Mouse (Mus musculus) midbrain, embryonic 12.5 days (tissue): ENCODE data around the gene Acss2. TPM values are rescaled to one million over a fixed set of nuclear protein-coding genes. Genes with fewer than 3 reads are reported as not detected.

Experiments used
- ATAC-seq: fragments of 200-750 bp; cut with Nextera tagmentation; 2 replicates; pipeline ENCODE4 v1.8.0; 2017; ENCODE audit warnings: low read depth, moderate TSS enrichment, moderate library complexity; ENCODE audit not compliant: low FRiP score
- H3K27ac ChIP-seq: fragments of 300-500 bp; sonication (generic); replicated peaks from 2 replicates; pipeline ENCODE4 v1.5.1; 2016; ENCODE audit warnings: mild to moderate bottlenecking
- H3K27me3 ChIP-seq: fragments of 300-500 bp; sonication (generic); 2 replicates; pipeline ENCODE4 v1.6.1; 2016; ENCODE audit warnings: mild to moderate bottlenecking
- H3K36me3 ChIP-seq: fragments of 300-500 bp; sonication (generic); 2 replicates; pipeline ENCODE4 v1.6.1; 2016
- H3K4me1 ChIP-seq: fragments of 300-500 bp; sonication (generic); 2 replicates; pipeline ENCODE4 v1.6.1; 2016
- H3K4me2 ChIP-seq: fragments of 300-500 bp; sonication (generic); replicated peaks from 2 replicates; pipeline ENCODE4 v1.6.1; 2016; ENCODE audit warnings: mild to moderate bottlenecking, moderate library complexity
- H3K4me3 ChIP-seq: fragments of 300-500 bp; sonication (generic); 2 replicates; pipeline ENCODE4 v1.5.1; 2016; ENCODE audit warnings: mild to moderate bottlenecking
- H3K9ac ChIP-seq: fragments of 300-500 bp; sonication (generic); replicated peaks from 2 replicates; pipeline ENCODE4 v1.6.1; 2016; ENCODE audit warnings: mild to moderate bottlenecking, moderate library complexity
- H3K9me3 ChIP-seq: fragments of 300-500 bp; sonication (generic); 2 replicates; pipeline ENCODE4 v1.6.1; 2016; ENCODE audit warnings: mild to moderate bottlenecking
- WGBS: fragments of 180-500 bp; shearing (Covaris S2); methylation state at CpG from one replicate; pipeline ENCODE4 v1.1.7; 2016; 5-methylcytosine and 5-hydroxymethylcytosine counted together
- microRNA counts: library from miRNA; unstranded; fragments of <30 nt; microRNA quantifications from one replicate; lab custom pipeline; 2017
- microRNA-seq: library from miRNA; unstranded; fragments of <30 nt; microRNA quantifications from one replicate; pipeline ENCODE4, GENCODE M21; 2017
- polyA plus RNA-seq: library from polyadenylated mRNA; unstranded; fragments of >200 nt; fragmentation: Nextera tagmentation; extraction: Ambion mirVana; gene quantifications from 2 replicates; pipeline ENCODE4 v1.2.1, GENCODE M21; 2016

Acss2 gene
- polyA plus RNA-seq, 1 experiment from 2014 or later = 25.9 TPM

DNA sequence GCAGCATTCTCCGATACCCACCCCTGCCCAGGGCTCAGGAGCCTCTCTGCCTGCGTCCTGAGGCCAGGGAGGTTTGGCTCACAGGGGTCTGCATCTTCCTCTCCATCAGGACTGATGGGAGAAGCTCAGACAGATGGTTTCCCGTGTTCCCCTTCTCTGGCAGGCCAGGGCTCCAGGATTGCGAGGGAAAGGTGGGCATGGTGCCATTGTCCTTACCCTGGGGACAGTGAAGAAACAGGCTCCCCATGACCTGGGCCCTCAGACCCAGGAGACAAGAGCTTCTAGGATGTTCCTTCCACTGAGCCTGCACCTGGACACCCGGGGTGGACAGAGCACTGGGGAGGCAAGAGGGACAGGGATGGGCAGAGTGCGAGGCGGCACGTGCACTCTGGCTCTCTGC, 116.8 kb downstream of the Acss2 start:
- peaks cover 66% of the 10 kb centered on the region for H3K36me3 ChIP-seq
- ATAC-seq = no peak
- H3K4me3 ChIP-seq = no peak overlapping the region
- no peak overlapping the region for H3K9ac ChIP-seq
- no peak overlapping the region for H3K27ac ChIP-seq
- H3K9me3 ChIP-seq = no peaks in the 10 kb centered on the region
- H3K4me2 ChIP-seq = no peak overlapping the region
- H3K4me1 ChIP-seq = peaks cover 17% of the 10 kb centered on the region
- H3K27me3 ChIP-seq = peaks cover 52% of the 10 kb centered on the region
- WGBS = 88% methylated on average over 8 of the region's 8 CpGs

MicroRNAs within 50 kb of the gene (microRNA counts, 519-probe panel; counts per million panel counts)
- microRNA mmu-miR-499 (lab: Ali Mortazavi, UCI) = not detected

Small RNA genes within 50 kb of the gene (microRNA-seq; reads per million reads assigned to microRNA genes)
- gene Mir499 = 3.9 reads per million, percentile 15 among the genes with 10 or more reads in this experiment

Other genes starting within 250 kb of the Acss2 start
- gene Map1lc3a, start 241.7 kb upstream of the Acss2 start, polyA plus RNA-seq = 193 and 205 TPM in 2 replicates
- gene Pigu, start 160.5 kb upstream of the Acss2 start, polyA plus RNA-seq = 44.7 and 46.9 TPM in 2 replicates
- 103 and 119 TPM in 2 replicates for gene Trp53inp2, start 136.9 kb upstream of the Acss2 start, polyA plus RNA-seq
- 32.7 and 36.0 TPM in 2 replicates for gene Ncoa6, start 44.1 kb upstream of the Acss2 start, polyA plus RNA-seq
- 38.3 and 41.2 TPM in 2 replicates for gene Ggt7, start 289 bp downstream of the Acss2 start, polyA plus RNA-seq
- gene Gss, start 74.9 kb downstream of the Acss2 start, polyA plus RNA-seq = 14.3 and 15.9 TPM in 2 replicates
- 0.45 and 1.1 TPM in 2 replicates for gene Myh7b, start 93.3 kb downstream of the Acss2 start, polyA plus RNA-seq
- gene Trpc4ap, start 174.4 kb downstream of the Acss2 start, polyA plus RNA-seq = 179 and 181 TPM in 2 replicates
- 37.1 and 37.6 TPM in 2 replicates for gene Edem2, start 211.5 kb downstream of the Acss2 start, polyA plus RNA-seq
- gene Gm17581, start 217.9 kb downstream of the Acss2 start, polyA plus RNA-seq = not detected in 2 replicates
- gene Procr, start 233.2 kb downstream of the Acss2 start, polyA plus RNA-seq = 3.1 and 3.7 TPM in 2 replicates